Mouse (Mus musculus) thymus, adult 2 months (tissue): ENCODE measurements at regions not wholly inside any gene's neighbourhood (a gene's known extent, or its start where the extent isn't known, plus 50 kb on each side); places are given as distances from the start of the nearest gene placed in this dataset.

Source experiments
- CTCF ChIP-seq: fragments of 200-500 bp; IDR thresholded peaks from 2 replicates; pipeline ENCODE4 v1.5.1; 2012; ENCODE audit warnings: mild to moderate bottlenecking, control low read depth, low read length, moderate library complexity, borderline replicate concordance; ENCODE audit not compliant: control insufficient read depth, poor library complexity, insufficient read depth; ENCODE audit errors: extremely low read depth
- POLR2A ChIP-seq: fragments of 200-500 bp; IDR thresholded peaks from 2 replicates; pipeline ENCODE4 v1.6.1; 2012; ENCODE audit warnings: mild to moderate bottlenecking, low read length, control low read depth, moderate library complexity; ENCODE audit not compliant: control insufficient read depth, poor library complexity, insufficient read depth; ENCODE audit errors: extremely low read depth

DNA sequence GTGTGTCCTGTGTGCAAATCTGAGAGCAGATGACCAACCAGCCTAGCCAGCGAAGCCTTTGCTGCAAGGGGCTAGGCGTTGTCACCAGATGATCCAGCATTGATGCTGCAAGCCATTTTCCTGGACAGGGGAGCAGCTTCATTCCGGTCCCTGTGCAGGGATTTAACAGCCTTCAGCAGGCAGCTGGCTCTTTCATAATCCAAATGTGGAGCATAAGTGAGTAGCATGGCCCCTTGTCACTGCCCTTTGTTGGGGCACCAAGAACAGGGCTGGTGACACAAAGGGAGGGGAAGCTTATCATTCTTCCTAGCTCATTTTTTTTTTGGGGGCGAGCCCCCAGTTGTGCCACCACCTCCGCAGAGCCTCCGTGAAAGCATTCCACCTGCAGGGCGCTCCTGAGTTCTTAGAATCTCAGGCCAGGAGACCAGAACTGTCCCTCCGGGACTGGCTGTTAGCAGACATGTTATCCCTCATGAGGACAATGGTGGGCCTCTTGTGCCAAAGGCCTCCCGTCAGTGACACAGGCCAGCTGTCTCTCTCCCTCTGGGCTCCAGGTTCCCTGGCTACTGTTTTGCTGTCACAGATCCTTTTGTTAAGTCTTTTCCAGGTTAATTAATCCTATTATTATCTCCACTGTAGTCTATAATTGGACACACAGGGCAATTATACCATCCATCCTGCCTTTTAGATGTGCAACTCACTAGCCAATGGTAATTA is 430.7 kb upstream of the Fam160b2 start:
- no peak for TF ChIP-seq POLR2A
- no peak for TF ChIP-seq CTCF
